Mouse (Mus musculus) kidney, embryonic 16.5 days (tissue): Measurements from ENCODE around the gene Samd9l. TPM values are rescaled to one million over a fixed set of nuclear protein-coding genes. Genes with fewer than 3 reads are reported as not detected.
"Not testable (repeated sequence)": the region's sequence is repeated elsewhere in the genome, so short reads cannot be mapped to it uniquely, and the experiment has no call there.

ENCODE experiments used
- ATAC-seq: fragments of 200-750 bp; cut with Nextera tagmentation; 2 replicates; pipeline ENCODE4 v1.8.0; 2017; ENCODE audit warnings: moderate TSS enrichment; ENCODE audit not compliant: low FRiP score, low TSS enrichment
- H3K27ac ChIP-seq: fragments of 300-500 bp; sonication (generic); 2 replicates; pipeline ENCODE4 v1.5.1; 2014; ENCODE audit warnings: low read length
- H3K27me3 ChIP-seq: fragments of 300-500 bp; sonication (generic); 2 replicates; pipeline ENCODE4 v1.6.1; 2014; ENCODE audit warnings: low read length, control low read depth, mixed read lengths; ENCODE audit not compliant: insufficient read depth
- H3K36me3 ChIP-seq: fragments of 300-500 bp; sonication (generic); 2 replicates; pipeline ENCODE4 v1.6.1; 2014; ENCODE audit warnings: low read length, control low read depth, mixed read lengths; ENCODE audit not compliant: insufficient read depth
- H3K4me1 ChIP-seq: fragments of 300-500 bp; sonication (generic); 2 replicates; pipeline ENCODE4 v1.6.1; 2014; ENCODE audit warnings: low read length, control low read depth, mixed read lengths; ENCODE audit not compliant: insufficient read depth
- H3K4me2 ChIP-seq: fragments of 300-500 bp; sonication (generic); replicated peaks from 2 replicates; pipeline ENCODE4 v1.6.1; 2014; ENCODE audit warnings: low read depth, low read length
- H3K4me3 ChIP-seq: fragments of 300-500 bp; sonication (generic); 2 replicates; pipeline ENCODE4 v1.5.1; 2014; ENCODE audit warnings: mild to moderate bottlenecking, low read length
- H3K9ac ChIP-seq: fragments of 300-500 bp; sonication (generic); replicated peaks from 2 replicates; pipeline ENCODE4 v1.6.1; 2014; ENCODE audit warnings: low read length
- H3K9me3 ChIP-seq: fragments of 300-500 bp; sonication (generic); 2 replicates; pipeline ENCODE4 v1.6.1; 2016; ENCODE audit warnings: low read length, control low read depth
- WGBS: fragments of 180-500 bp; shearing (Covaris S2); extraction: QIAGEN DNeasy Blood & Tissue Kit; methylation state at CpG from one replicate; pipeline ENCODE4 v1.1.7; 2014; 5-methylcytosine and 5-hydroxymethylcytosine counted together
- polyA plus RNA-seq: library from polyadenylated mRNA; unstranded; fragments of >200 nt; fragmentation: Nextera tagmentation; extraction: Ambion mirVana; gene quantifications from 2 replicates; pipeline ENCODE4 v1.2.1, GENCODE M21; 2015

Gene Samd9l
- polyA plus RNA-seq, 1 experiment from 2014 or later = 12.1 TPM

- not testable (repeated sequence) for H3K9ac ChIP-seq, H3K4me2 ChIP-seq, H3K27me3 ChIP-seq, H3K27ac ChIP-seq, H3K9me3 ChIP-seq, H3K4me1 ChIP-seq, H3K4me3 ChIP-seq, H3K36me3 ChIP-seq
- WGBS = 80% methylated on average over 3 of the region's 4 CpGs
- ATAC-seq = peak; percentile 49; the same call in 1 of the 2 replicates
Observed at GRCm38 (mm10) chr6:3345043-3345639, 54.2 kb downstream of the Samd9l start.

DNA sequence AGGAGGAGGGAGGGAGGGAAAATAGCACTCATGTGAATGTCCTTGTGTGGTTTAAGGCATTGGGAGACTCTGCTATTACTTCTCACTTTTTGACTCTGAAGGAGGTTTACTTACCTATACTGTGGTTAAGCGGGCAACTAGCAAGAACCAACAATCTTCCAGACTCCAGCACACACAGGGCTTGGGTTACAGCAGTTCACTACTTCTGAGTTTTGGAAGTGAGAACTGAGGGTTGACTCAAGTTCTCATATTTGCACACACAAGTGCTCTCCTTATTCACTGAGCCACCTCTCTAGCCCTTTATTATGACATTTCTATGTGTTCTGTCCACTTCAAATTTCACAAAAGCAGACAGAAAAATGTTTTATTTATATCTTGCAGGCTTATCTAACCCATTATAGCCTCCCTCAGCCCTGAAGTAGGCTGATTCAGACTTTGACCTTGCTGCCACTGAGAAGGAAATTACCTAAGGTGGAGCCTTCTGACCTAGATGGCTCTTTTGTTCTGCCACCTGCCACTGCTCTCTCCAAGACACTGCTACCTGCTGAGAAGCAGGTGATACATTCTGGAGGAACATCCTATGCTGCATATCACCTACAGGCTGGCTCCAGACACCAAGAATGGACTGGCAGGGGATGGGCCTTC, 55.6 kb downstream of the Samd9l start:
- not testable (repeated sequence) for H3K27ac ChIP-seq, H3K9me3 ChIP-seq, H3K27me3 ChIP-seq, H3K36me3 ChIP-seq, H3K4me2 ChIP-seq, ATAC-seq, H3K9ac ChIP-seq, H3K4me3 ChIP-seq, H3K4me1 ChIP-seq
- WGBS = 83% methylated on average over 1 of the region's 1 CpGs

DNA sequence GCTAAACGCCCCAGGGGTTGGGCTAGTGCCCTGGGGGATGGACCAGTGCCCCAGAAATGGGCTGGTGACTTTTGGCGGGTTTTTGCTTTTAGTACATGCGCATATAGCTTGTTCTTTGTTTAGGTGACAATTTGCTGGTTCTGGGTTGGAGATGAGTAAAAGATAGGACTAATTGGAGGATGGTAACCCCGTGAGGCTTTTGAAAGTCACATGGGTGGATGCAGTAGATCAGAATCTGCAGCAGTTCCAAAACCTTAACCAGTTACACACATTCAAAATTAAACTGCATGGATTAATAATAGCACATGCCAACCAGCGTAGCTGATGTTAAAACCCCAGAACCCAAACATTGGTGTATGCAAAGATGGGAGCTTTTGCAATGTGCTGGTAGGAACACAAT, 57.9 kb downstream of the Samd9l start:
- no peaks in the 10 kb centered on the region for H3K27me3 ChIP-seq
- no peak overlapping the region for H3K9ac ChIP-seq
- H3K9me3 ChIP-seq = 0 out of 2 replicates have a peak, but pooled peaks cover 2% of the 10 kb centered on the region
- H3K4me1 ChIP-seq = no peaks in the 10 kb centered on the region
- H3K4me3 ChIP-seq = peak overlapping the region; percentile 4; the same call in 1 of the 2 replicates
- H3K36me3 ChIP-seq = no peaks in the 10 kb centered on the region
- H3K27ac ChIP-seq = no peak overlapping the region
- 50% methylated on average over 5 of the region's 5 CpGs for WGBS
- peak overlapping the region; percentile 14; the same call in 1 of the 2 replicates for H3K4me2 ChIP-seq
- no peak for ATAC-seq

DNA sequence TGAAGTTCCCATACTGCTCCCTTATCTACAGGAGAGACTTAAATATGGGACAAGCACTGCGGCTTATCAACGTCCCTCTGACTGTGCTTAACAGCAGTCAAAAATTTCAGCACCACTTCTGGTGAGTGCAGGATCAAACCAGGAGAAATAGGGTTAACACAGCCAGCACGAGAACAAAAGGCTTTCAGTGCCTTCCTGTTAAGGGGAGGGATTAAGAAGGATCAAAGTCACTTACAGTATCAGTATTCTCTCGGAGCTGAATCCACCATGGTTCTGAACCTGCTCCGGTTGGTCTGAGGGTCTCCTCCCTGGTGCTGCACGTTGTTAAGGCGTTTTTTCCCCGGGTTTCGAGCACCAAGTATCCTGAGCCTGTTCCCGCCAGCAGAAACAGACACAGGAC, 58.4 kb downstream of the Samd9l start:
- WGBS = 25% methylated on average over 10 of the region's 10 CpGs
- not testable (repeated sequence) for H3K27ac ChIP-seq, H3K9me3 ChIP-seq, H3K9ac ChIP-seq, H3K27me3 ChIP-seq, H3K36me3 ChIP-seq, H3K4me1 ChIP-seq
- peak overlapping the region; percentile 14 for H3K4me2 ChIP-seq
- peak overlapping the region; percentile 4; the same call in 1 of the 2 replicates for H3K4me3 ChIP-seq
- peak; percentile 49; the same call in 1 of the 2 replicates for ATAC-seq

GRCm38 (mm10) chr6:3339131-3339530, 60.2 kb downstream of the Samd9l start:
- not testable (repeated sequence) for H3K4me2 ChIP-seq, H3K4me1 ChIP-seq, H3K9me3 ChIP-seq, H3K9ac ChIP-seq, H3K27me3 ChIP-seq, ATAC-seq, H3K4me3 ChIP-seq, H3K27ac ChIP-seq, H3K36me3 ChIP-seq
- 58% methylated on average over 6 of the region's 6 CpGs for WGBS

Other genes with a start within 250 kb of the Samd9l start
- 2.5 and 3.0 TPM in 2 replicates for gene Hepacam2, start 98.7 kb upstream of the Samd9l start, polyA plus RNA-seq
- 29.2 and 34.0 TPM in 2 replicates for gene Vps50, start 98.8 kb upstream of the Samd9l start, polyA plus RNA-seq